In genomic region chr10:42096924-42097323, GRCm38 (mm10) we compare ENCODE assay signal across 21 mouse cellular contexts.
DNase-seq lines count a peak whose midpoint lies in the region; ATAC-seq lines count a peak whose summit lies in the region.
"Had no signal": no experiment of that assay in that cellular context is flagged by ENCODE, and none has a peak within 500 bp of the region (broad histone marks: within the 10 kb centered on the region; RNA-seq: fewer than 3 reads in every experiment).

No protein-coding gene starts in this region.

- peak; percentile 87 for ATAC-seq in common myeloid progenitor, adult 5-6 weeks (replicated peaks; ENCODE audit: low read depth, poor library complexity, severe bottlenecking)
- ATAC-seq in hematopoietic stem cell, adult 5-6 weeks (replicated peaks in 1 of 2; ENCODE audit: insufficient read depth in 1 of 2, low FRiP score in 2 of 2, low TSS enrichment in 1 of 2, low read depth in 1 of 2, poor library complexity in 2 of 2, severe bottlenecking in 2 of 2), result peak; percentile 9 to 37; a peak in 1 of 4 replicates
- ATAC-seq in megakaryocyte progenitor cell, adult 5-6 weeks (replicated peaks; ENCODE audit: poor library complexity), result peak; percentile 74
- no peak for ATAC-seq in kidney, embryonic 16.5 days (ENCODE audit: low FRiP score, low TSS enrichment)
- ATAC-seq in hindbrain, embryonic 12.5 days (ENCODE audit: low FRiP score), result no peak
- ATAC-seq: activated CD4-positive, CD25-positive, alpha-beta regulatory T cell, adult 4 months; forebrain, embryonic 14.5 days; intestine, postnatal 0 days had no signal

- H3K4me3 ChIP-seq in kidney, embryonic 16.5 days (ENCODE audit: low read length), result no peak overlapping the region
- no peak overlapping the region for H3K4me3 ChIP-seq in hindbrain, embryonic 12.5 days
- H3K4me3 ChIP-seq: forebrain, embryonic 10.5 days; heart, embryonic 12.5 days; heart, embryonic 15.5 days; hindbrain, embryonic 15.5 days had no signal

- no peaks in the 10 kb centered on the region for H3K9me3 ChIP-seq in kidney, embryonic 16.5 days (ENCODE audit: low read length)
- H3K9me3 ChIP-seq in hindbrain, embryonic 12.5 days (replicated peaks), result no peaks in the 10 kb centered on the region
- H3K9me3 ChIP-seq: forebrain, embryonic 10.5 days; heart, embryonic 12.5 days; heart, embryonic 15.5 days; hindbrain, embryonic 15.5 days had no signal

- H3K27ac ChIP-seq in kidney, embryonic 16.5 days (ENCODE audit: low read length), result no peak overlapping the region
- no peak overlapping the region for H3K27ac ChIP-seq in hindbrain, embryonic 12.5 days
- H3K27ac ChIP-seq: forebrain, embryonic 10.5 days; heart, embryonic 15.5 days; hindbrain, embryonic 15.5 days had no signal

- DNase-seq in cerebellum, adult 11 months, result no peak
- DNase-seq: adrenal gland, postnatal 10 days; adrenal gland, postnatal 36 days; cerebellum, adult 2 months; cerebellum, postnatal 10 days; cerebellum, postnatal 36 days; gastrocnemius, postnatal 25 days; heart, postnatal 10 days; heart, postnatal 36 days had no signal

- no peaks in the 10 kb centered on the region for H3K36me3 ChIP-seq in kidney, embryonic 16.5 days (ENCODE audit: insufficient read depth, low read length)
- H3K36me3 ChIP-seq in hindbrain, embryonic 12.5 days, result no peaks in the 10 kb centered on the region
- H3K36me3 ChIP-seq: forebrain, embryonic 10.5 days; heart, embryonic 12.5 days; heart, embryonic 15.5 days; hindbrain, embryonic 15.5 days had no signal

- no peaks in the 10 kb centered on the region for H3K4me1 ChIP-seq in kidney, embryonic 16.5 days (ENCODE audit: insufficient read depth, low read length)
- H3K4me1 ChIP-seq in hindbrain, embryonic 12.5 days, result peaks cover 6% of the 10 kb centered on the region; the same call in 1 of the 2 replicates
- H3K4me1 ChIP-seq: forebrain, embryonic 10.5 days had no signal

- no peaks in the 10 kb centered on the region for H3K27me3 ChIP-seq in kidney, embryonic 16.5 days (ENCODE audit: insufficient read depth, low read length)
- H3K27me3 ChIP-seq in hindbrain, embryonic 12.5 days, result no peaks in the 10 kb centered on the region
- H3K27me3 ChIP-seq: heart, embryonic 12.5 days; heart, embryonic 15.5 days; hindbrain, embryonic 15.5 days had no signal

- WGBS in kidney, embryonic 16.5 days, result 87% methylated on average over 6 of the region's 6 CpGs
- 88% methylated on average over 6 of the region's 6 CpGs for WGBS in hindbrain, embryonic 12.5 days

- H3K9ac ChIP-seq in kidney, embryonic 16.5 days (replicated peaks; ENCODE audit: low read length), result no peak overlapping the region
- H3K9ac ChIP-seq in hindbrain, embryonic 12.5 days, result no peak overlapping the region
- H3K9ac ChIP-seq: heart, embryonic 12.5 days; heart, embryonic 15.5 days; hindbrain, embryonic 15.5 days had no signal

- H3K4me2 ChIP-seq in kidney, embryonic 16.5 days (replicated peaks; ENCODE audit: low read depth, low read length), result no peak overlapping the region
- no peak overlapping the region for H3K4me2 ChIP-seq in hindbrain, embryonic 12.5 days (replicated peaks)
- H3K4me2 ChIP-seq: heart, embryonic 12.5 days; heart, embryonic 15.5 days; hindbrain, embryonic 15.5 days had no signal

Comparison
In these comparisons a context has a peak if more than half of its experiments do, and no peak if none do; other contexts are left out.
1. ATAC-seq: peak in common myeloid progenitor, adult 5-6 weeks (single experiment), hematopoietic stem cell, adult 5-6 weeks (2 of 2) and megakaryocyte progenitor cell, adult 5-6 weeks (single experiment); none in kidney, embryonic 16.5 days (single experiment) and hindbrain, embryonic 12.5 days (single experiment).